Mouse (Mus musculus): ENCODE measurements around the gene Fam186a.

- no peak for TF ChIP-seq TBP (IDR thresholded peaks at IDR 0.05; ENCODE audit: low read depth, low read length)
- no peak for TF ChIP-seq MAZ (IDR thresholded peaks at IDR 0.05; ENCODE audit: low read depth, low read length)
Measured at GRCm38 (mm10) chr15:99934501-99934900, 32.4 kb downstream of the Fam186a start.

Data from MEL (cell line).